Mouse (Mus musculus) cerebellum, postnatal 36 days (tissue): ENCODE measurements around the gene Auts2.

Experiments
- DNase-seq, 2 experiments: peaks; one replicate each; pipeline ENCODE4 v3.0.0; 2021 to 2022; ENCODE audit warnings: mixed read lengths in 2 of 2

Auts2 gene

GRCm38 (mm10) chr5:132163960-132164359, 379.2 kb downstream of the Auts2 start:
- DNase-seq, result no peak

DNA sequence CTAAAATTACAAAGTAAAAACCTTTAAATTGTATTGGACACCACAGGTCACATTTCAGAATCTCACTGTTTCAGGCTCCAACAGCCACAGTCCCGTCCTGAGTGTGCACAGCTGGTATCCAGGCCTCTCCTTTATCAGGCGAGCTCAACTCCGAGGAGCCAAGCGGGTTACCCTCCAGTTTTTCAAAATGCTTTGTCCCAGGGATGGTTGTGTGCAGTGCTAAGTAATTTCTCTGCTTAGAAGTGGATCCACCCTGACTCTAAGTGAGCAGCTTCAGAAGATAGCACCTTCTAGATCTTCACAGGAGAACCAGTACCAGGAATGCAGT, 381.0 kb downstream of the Auts2 start:
- DNase-seq, result no peak

DNA sequence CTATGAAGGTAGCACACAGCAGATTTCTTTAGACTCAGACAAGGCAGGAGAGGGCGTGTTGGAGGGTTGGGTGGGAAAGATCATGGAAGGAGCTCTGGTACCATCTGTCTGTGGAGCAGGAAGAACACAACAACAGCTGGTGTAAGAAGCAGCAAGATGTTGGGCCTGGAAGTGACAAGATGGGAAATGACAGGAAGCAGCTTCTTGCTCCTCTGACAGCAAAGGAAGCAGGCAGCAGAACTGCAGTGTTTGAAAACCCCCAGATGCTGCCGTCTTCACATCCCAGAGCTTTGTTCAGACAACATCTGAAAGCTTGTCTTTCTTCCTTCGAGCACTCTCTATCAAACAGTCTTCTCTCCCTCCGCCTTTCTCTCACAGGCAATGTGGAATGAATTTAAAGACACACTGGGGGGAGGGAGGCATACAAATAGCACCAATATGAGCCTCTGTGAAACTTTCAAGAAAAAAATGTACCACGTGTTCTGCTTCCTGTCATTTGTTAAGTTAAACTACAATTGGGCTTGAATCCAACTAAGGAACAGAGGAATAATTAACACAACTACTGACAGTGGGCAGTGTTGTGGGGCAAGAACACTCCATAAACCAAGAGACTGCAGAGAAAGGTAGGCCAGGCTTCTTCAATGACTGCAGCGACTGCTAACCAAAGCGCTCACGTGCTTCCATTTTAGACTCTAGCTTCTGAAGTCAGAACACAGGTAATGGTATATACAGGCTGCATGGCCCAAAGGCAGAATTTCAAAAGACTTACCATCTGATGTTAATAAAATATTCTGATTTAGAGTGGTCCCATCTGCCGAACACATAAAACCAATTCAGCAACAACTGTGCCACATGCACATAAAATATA, 381.6 kb downstream of the Auts2 start:
- DNase-seq, result no peak

GRCm38 (mm10) chr5:132144181-132144580, 399.0 kb downstream of the Auts2 start:
- DNase-seq, result peak in 1 of 2 experiments; percentile 24

DNA sequence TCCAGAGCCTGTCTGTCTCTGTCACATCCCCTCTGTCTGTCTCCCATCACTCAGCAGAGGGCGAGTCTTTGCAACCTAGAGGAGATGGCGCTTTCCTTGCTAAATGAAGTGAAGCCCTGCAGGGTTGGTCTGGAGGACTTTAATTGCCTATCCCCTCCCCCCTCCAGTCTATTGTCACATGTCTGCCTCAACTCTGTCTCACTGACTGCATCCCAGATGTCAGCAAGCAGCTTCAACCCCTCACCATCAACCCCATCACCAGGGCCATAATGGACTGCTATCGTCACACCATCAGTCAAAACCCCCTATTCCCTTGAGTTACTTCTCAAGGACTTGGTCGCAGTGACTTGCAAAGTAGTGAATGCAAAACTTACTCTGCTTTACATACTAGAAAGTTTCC, 402.3 kb downstream of the Auts2 start:
- DNase-seq, result no peak

GRCm38 (mm10) chr5:132135941-132136663, 407.0 kb downstream of the Auts2 start:
- DNase-seq, result no peak

DNA sequence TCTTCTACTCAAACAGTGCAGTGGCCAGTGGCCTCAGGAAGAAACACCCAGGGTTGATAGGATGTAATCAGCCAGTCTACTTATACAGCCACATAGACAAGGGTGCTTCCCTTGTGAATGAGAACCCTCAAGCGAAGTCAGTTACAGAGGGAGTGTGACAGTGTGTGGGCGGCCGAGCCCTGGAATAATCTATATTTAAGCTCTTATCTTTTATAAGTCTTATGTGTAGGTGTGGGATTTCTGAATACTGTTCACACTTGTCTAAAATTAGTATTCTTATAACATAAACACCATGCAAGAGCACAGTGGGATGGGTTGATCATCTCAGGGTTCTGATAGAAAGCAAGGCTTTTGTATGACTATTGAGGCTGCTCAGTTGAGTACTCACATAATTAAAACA, 411.2 kb downstream of the Auts2 start:
- DNase-seq, result no peak

- DNase-seq, result no peak
These were observed 412.6 kb downstream of the Auts2 start for GRCm38 (mm10) chr5:132130577-132130976.

DNA sequence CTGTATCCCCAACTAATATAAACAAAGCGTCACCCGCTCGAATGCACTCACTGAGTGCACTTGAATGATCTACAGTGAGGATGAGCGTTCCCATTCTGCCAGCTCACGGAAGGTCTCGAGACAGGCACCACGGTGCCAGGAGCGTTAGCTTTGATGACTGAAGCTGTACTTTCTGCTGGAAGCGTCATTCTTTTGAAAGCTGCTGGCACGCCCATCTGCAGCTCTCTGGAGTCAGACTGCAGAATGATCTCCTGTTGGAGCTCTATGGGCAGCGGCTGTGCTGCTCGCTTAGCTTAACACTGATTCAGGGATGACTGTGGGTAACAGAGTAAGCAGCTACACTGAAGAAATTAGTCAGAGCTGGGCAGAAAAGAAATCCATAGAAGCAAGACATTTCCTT, 416.5 kb downstream of the Auts2 start:
- DNase-seq, result no peak

DNA sequence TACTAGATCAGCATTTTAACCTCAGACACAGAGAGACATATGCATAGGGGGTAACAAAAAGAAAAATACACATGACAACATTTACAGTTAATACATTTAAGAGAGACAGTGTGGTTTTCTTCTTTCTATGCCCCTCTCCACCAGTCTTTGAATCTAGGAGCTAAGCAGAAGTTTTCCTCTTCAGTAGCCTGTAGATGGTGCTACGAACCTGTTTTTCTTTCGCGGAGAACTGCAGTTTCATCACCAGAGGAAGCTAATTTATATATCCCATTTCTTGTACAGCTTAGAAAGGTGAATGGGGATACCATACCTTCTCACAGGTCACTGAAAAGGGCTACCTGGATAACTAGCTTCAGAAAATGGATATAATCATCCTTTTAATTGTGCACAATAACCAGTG, 427.5 kb downstream of the Auts2 start:
- peak in 1 of 2 experiments; percentile 25 for DNase-seq

DNA sequence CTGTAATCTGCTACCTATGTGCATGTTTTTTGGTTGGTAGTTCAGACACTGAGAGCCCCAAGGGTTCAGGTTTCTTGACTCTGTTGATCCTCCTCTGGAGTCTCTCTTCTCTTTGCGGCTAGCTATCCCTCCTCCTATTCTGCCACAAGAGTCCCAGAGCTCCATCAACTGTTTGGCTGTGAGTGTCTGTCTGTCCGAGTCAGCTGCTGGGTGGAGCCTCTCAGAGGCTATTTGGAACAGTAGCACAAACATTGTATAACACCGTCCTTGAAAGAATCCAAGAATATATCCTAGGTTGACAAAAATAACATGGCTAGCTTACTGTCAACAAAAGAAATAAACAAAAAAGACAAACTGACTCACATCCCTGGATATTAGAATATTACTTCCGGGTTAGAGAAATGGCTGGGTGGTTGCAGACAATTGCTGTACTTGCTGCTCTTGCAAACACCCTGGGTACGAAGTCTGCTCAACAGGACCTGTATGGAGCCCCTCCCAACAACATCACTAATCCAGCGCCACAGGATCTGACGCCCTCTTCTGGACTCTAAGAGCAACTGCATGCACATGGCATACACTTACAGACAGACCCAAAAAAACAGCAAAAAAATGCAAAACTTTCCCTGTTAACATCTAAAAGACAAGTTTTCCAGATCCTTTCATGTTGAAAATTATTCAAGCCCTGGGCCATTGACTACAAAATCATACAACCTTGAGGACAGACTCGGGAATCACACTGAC, 428.4 kb downstream of the Auts2 start:
- DNase-seq, result no peak

GRCm38 (mm10) chr5:132113480-132113879, 429.7 kb downstream of the Auts2 start:
- peak in 1 of 2 experiments; percentile 31 for DNase-seq

DNA sequence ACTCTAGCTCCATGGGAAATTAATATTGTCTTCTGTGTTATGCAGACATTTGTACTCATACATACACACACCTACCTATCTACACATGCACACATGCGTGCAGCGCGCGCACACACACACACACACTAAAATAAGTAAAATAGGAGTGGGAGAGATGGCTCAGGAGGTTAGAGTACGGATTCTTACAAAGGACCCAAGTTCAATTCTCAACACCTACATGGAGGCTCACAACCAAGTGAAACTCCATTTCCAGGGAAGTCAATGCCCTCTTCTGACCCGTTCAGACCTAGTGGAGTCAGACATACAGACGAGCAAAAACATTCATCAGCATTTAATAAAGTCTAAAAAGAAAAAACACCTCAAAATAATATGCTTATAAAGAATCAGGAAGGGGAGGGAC, 430.5 kb downstream of the Auts2 start:
- DNase-seq, result no peak

DNA sequence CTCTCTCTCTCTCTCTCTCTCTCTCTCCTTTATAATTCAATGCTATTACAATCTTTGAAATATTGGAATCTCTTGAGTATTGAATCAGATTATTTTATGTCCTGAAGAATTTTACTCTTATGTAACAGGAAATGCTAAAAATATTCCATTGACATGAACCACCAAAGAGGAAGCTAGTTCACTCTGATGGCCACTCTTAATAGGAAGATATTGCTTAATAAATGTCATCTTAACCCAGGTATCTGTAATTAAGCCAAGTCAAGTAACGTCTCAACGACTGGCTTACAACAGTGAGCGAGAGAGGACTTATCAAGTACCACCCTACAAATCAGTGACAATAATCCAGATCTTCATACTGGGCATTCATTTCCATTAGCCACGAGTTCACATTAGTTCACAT, 440.7 kb downstream of the Auts2 start:
- no peak for DNase-seq

DNA sequence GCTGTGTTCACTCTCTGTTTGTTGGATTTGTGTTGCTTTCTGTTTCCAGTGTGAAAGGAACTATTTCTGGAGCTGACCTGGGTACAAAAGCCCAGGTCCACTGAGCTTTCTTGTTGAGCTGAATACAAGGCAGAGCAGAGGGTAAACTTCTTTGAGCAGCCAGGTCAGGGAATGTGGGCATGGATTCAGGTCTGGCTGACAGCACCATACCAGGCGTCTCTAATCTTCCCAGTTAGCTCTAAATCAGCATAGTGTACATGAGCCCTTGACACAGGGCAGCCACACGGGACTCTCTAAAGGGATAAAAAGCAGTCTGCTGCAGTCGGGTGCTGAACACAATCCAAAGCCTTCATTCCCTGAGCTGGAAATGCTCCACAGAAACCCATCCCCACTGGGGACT, 444.7 kb downstream of the Auts2 start:
- DNase-seq, result no peak

- DNase-seq, result no peak
These were observed 450.4 kb downstream of the Auts2 start for GRCm38 (mm10) chr5:132092721-132093120.

- no peak for DNase-seq
These were observed 453.5 kb downstream of the Auts2 start for GRCm38 (mm10) chr5:132089496-132090250.

- no peak for DNase-seq
These were observed 454.6 kb downstream of the Auts2 start for GRCm38 (mm10) chr5:132088585-132088984.

GRCm38 (mm10) chr5:132083753-132084326, 459.3 kb downstream of the Auts2 start:
- no peak for DNase-seq

GRCm38 (mm10) chr5:132075942-132076341, 467.2 kb downstream of the Auts2 start:
- DNase-seq, result no peak

DNA sequence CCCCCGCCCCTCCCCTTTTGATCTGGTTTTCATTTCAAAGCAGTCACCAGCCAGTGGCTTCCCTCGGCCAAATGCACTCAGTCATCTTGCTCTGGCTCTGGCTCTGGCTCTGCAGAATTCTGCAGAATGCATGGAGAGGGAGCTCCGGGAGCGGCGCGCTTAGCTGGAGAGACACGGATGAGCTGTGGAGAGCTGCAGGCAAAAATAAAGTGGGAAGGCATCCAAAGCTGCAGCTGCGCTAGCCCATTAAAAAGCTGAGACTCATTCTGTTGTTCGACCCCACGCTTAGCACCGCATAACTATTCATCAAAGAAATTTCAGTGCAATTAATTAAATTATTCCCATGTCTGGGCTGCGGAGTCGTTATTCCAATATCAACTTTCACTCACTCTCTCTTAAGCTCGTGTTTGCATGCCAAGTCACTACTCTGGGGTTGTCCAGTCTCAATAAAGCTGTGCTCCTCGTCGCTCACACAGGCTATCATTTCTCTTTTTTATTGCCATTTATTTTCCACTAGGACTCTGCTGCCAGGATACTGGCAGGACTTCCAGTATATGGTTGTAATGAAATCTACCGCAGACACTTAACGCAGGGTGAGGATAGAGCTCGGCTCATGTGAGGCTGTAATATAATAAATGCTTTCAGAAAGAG, 468.3 kb downstream of the Auts2 start:
- peak; percentile 34 to 39 for DNase-seq

DNA sequence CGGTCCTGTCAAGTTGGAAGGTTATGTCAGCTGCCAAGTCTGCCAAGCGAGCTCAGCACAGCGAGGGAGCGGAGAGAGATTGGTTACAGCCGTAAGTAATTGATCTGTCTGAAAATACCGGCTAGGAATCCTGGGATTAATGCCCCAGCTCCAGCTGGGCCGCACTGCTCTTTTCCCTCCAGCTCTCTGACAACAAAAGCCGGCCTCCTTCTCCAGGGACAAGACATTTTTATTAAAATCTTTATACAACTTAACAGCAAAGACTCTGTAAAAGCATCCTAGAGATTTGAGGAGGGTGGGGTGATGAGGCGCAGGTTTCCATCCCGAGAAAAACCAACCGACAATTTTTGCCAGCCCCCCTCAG, 468.8 kb downstream of the Auts2 start:
- no peak for DNase-seq
